Mouse (Mus musculus) frontal cortex, adult (tissue): ENCODE measurements at regions not wholly inside any gene's neighbourhood (a gene's known extent, or its start where the extent isn't known, plus 50 kb on each side); places are given as distances from the start of the nearest gene placed in this dataset.

Source experiments
- ATAC-seq: cut with Nextera tagmentation; 2 replicates; pipeline ENCODE4 v1.9.2; 2017; ENCODE audit warnings: mild to moderate bottlenecking, moderate library complexity, mixed read lengths; ENCODE audit not compliant: low TSS enrichment

GRCm38 (mm10) chr8:34709316-34709715 is 597.8 kb upstream of the Gm10131 start:
- ATAC-seq = no peak

GRCm38 (mm10) chr8:34703351-34703750 is 591.8 kb upstream of the Gm10131 start:
- no peak for ATAC-seq

GRCm38 (mm10) chr8:34702806-34703205 is 591.3 kb upstream of the Gm10131 start:
- ATAC-seq = no peak

GRCm38 (mm10) chr8:34699015-34699414 is 587.5 kb upstream of the Gm10131 start:
- no peak for ATAC-seq

GRCm38 (mm10) chr8:34696365-34696764 is 584.8 kb upstream of the Gm10131 start:
- ATAC-seq = no peak

- no peak for ATAC-seq
These were observed 581.1 kb upstream of the Gm10131 start for GRCm38 (mm10) chr8:34692606-34693005.

GRCm38 (mm10) chr8:34691776-34692175 is 580.2 kb upstream of the Gm10131 start:
- ATAC-seq = no peak

- ATAC-seq = no peak
These were observed 578.4 kb upstream of the Gm10131 start for GRCm38 (mm10) chr8:34689825-34690493.

GRCm38 (mm10) chr8:34689049-34689824 is 577.7 kb upstream of the Gm10131 start:
- ATAC-seq = no peak

- 0 out of 2 replicates have a peak, but pooled peaks have one; percentile 24 for ATAC-seq
These were observed 577.0 kb upstream of the Gm10131 start for GRCm38 (mm10) chr8:34688396-34689048.

GRCm38 (mm10) chr8:34686371-34686770 is 574.8 kb upstream of the Gm10131 start:
- ATAC-seq = no peak

- no peak for ATAC-seq
These were observed 573.1 kb upstream of the Gm10131 start for GRCm38 (mm10) chr8:34684683-34685082.

GRCm38 (mm10) chr8:34683173-34683572 is 571.6 kb upstream of the Gm10131 start:
- peak; percentile 71 for ATAC-seq

- ATAC-seq = peak; percentile 21; the same call in 1 of the 2 replicates
These were observed 570.7 kb upstream of the Gm10131 start for GRCm38 (mm10) chr8:34682221-34682620.

- ATAC-seq = peak; percentile 83
These were observed 568.2 kb upstream of the Gm10131 start for GRCm38 (mm10) chr8:34679565-34680291.

- ATAC-seq = no peak
These were observed 567.3 kb upstream of the Gm10131 start for GRCm38 (mm10) chr8:34678879-34679278.

- no peak for ATAC-seq
These were observed 560.2 kb upstream of the Gm10131 start for GRCm38 (mm10) chr8:34671716-34672115.

- peak; percentile 95 for ATAC-seq
These were observed 559.6 kb upstream of the Gm10131 start for GRCm38 (mm10) chr8:34670930-34671715.

GRCm38 (mm10) chr8:34669146-34669545 is 557.6 kb upstream of the Gm10131 start:
- ATAC-seq = no peak

GRCm38 (mm10) chr8:34664429-34664828 is 552.9 kb upstream of the Gm10131 start:
- ATAC-seq = no peak

GRCm38 (mm10) chr8:34662532-34662931 is 551.0 kb upstream of the Gm10131 start:
- ATAC-seq = no peak
